Comparison of ENCODE assay signal across 21 mouse cellular contexts in genomic region chr16:33933411-33933810, GRCm38 (mm10). TPM values are rescaled to one million over a fixed set of nuclear protein-coding genes. Genes with fewer than 3 reads are reported as not detected.
DNase-seq lines count a peak whose midpoint lies in the region; ATAC-seq and TF ChIP-seq lines count a peak whose summit lies in the region.
"Had no signal": no experiment of that assay in that cellular context is flagged by ENCODE, and none has a peak within 500 bp of the region (broad histone marks: within the 10 kb centered on the region; RNA-seq: fewer than 3 reads in every experiment).

No protein-coding gene starts in this region.

- no peak for DNase-seq in heart, embryonic 10.5 days (ENCODE audit: low spot score)
- no peak for DNase-seq in heart, postnatal 36 days
- DNase-seq in lung, embryonic 14.5 days: no peak
- no peak for DNase-seq in lung, postnatal 10 days
- DNase-seq in large intestine, adult 2 months (ENCODE audit: low read depth, low spot score): peak; percentile 58
- no peak for DNase-seq in right cerebral cortex, postnatal 14 days
- DNase-seq: cerebellum, adult 8-10 months; gastrocnemius, postnatal 10 days; heart, adult 2 months; layer of hippocampus, postnatal 36 days; liver, embryonic 13.5 days; thymus, postnatal 4 days had no signal

- H3K27me3 ChIP-seq in heart, embryonic 10.5 days (ENCODE audit: insufficient read depth, poor library complexity, severe bottlenecking): 0 out of 2 replicates have a peak, but pooled peaks cover 3% of the 10 kb centered on the region
- H3K27me3 ChIP-seq in lung, embryonic 14.5 days (ENCODE audit: insufficient read depth, low read length): no peaks in the 10 kb centered on the region
- H3K27me3 ChIP-seq in stomach, embryonic 15.5 days (replicated peaks): no peaks in the 10 kb centered on the region
- no peaks in the 10 kb centered on the region for H3K27me3 ChIP-seq in intestine, embryonic 16.5 days (replicated peaks; ENCODE audit: control insufficient read depth, insufficient read depth, low read length)
- H3K27me3 ChIP-seq: liver, embryonic 13.5 days; neural tube, embryonic 15.5 days had no signal

- peak overlapping the region; percentile 69 for H3K27ac ChIP-seq in heart, embryonic 10.5 days
- peak overlapping the region; percentile 88; the same call in 1 of the 2 replicates for H3K27ac ChIP-seq in lung, embryonic 14.5 days (ENCODE audit: low read depth)
- H3K27ac ChIP-seq in stomach, embryonic 15.5 days: peak overlapping the region; percentile 77; the same call in 1 of the 2 replicates
- H3K27ac ChIP-seq in intestine, embryonic 16.5 days (ENCODE audit: low read length): no peak overlapping the region
- H3K27ac ChIP-seq: heart, adult 2 months; liver, embryonic 13.5 days; neural tube, embryonic 15.5 days had no signal

- no peak for ATAC-seq in lung, embryonic 14.5 days (ENCODE audit: insufficient read depth)
- ATAC-seq in stomach, embryonic 15.5 days (ENCODE audit: insufficient read depth, low FRiP score, low read depth): no peak
- no peak for ATAC-seq in intestine, embryonic 16.5 days
- ATAC-seq: forebrain, embryonic 13.5 days; hindbrain, embryonic 16.5 days; intestine, postnatal 0 days; midbrain, embryonic 16.5 days had no signal

- H3K36me3 ChIP-seq in heart, embryonic 10.5 days: 0 out of 2 replicates have a peak, but pooled peaks cover 8% of the 10 kb centered on the region
- H3K36me3 ChIP-seq in lung, embryonic 14.5 days (ENCODE audit: insufficient read depth): no peaks in the 10 kb centered on the region
- H3K36me3 ChIP-seq in stomach, embryonic 15.5 days: no peaks in the 10 kb centered on the region
- no peaks in the 10 kb centered on the region for H3K36me3 ChIP-seq in intestine, embryonic 16.5 days (ENCODE audit: control insufficient read depth, insufficient read depth, low read length)
- H3K36me3 ChIP-seq: kidney, embryonic 15.5 days; liver, embryonic 13.5 days; neural tube, embryonic 15.5 days had no signal

- H3K4me1 ChIP-seq in heart, embryonic 10.5 days: peaks cover 56% of the 10 kb centered on the region
- peaks cover 41% of the 10 kb centered on the region for H3K4me1 ChIP-seq in lung, embryonic 14.5 days (ENCODE audit: insufficient read depth)
- peaks cover 34% of the 10 kb centered on the region for H3K4me1 ChIP-seq in stomach, embryonic 15.5 days
- H3K4me1 ChIP-seq in intestine, embryonic 16.5 days (ENCODE audit: control insufficient read depth, insufficient read depth, low read length): peaks cover 17% of the 10 kb centered on the region

- WGBS in heart, embryonic 10.5 days: 86% methylated on average over 11 of the region's 11 CpGs
- 84% methylated on average over 11 of the region's 11 CpGs for WGBS in lung, embryonic 14.5 days
- WGBS in large intestine, adult 2 months: 35% methylated on average over 11 of the region's 11 CpGs
- 84% methylated on average over 11 of the region's 11 CpGs for WGBS in stomach, embryonic 15.5 days
- WGBS in intestine, embryonic 16.5 days: 87% methylated on average over 11 of the region's 11 CpGs

- intact Hi-C loops in heart, postnatal 36 days (cut with DNase I): no loop called here

- no peak overlapping the region for H3K9ac ChIP-seq in lung, embryonic 14.5 days
- H3K9ac ChIP-seq in stomach, embryonic 15.5 days: no peak overlapping the region
- no peak overlapping the region for H3K9ac ChIP-seq in intestine, embryonic 16.5 days (ENCODE audit: low read depth, low read length)
- H3K9ac ChIP-seq: forebrain, embryonic 13.5 days; kidney, embryonic 15.5 days; liver, embryonic 13.5 days; neural tube, embryonic 15.5 days had no signal

- TF ChIP-seq CTCF in lung, embryonic 14.5 days (IDR thresholded peaks at IDR 0.05; ENCODE audit: low read depth): no peak

- no peak overlapping the region for H3K4me3 ChIP-seq in heart, embryonic 10.5 days
- no peak overlapping the region for H3K4me3 ChIP-seq in lung, embryonic 14.5 days (ENCODE audit: low read depth, low read length)
- no peak overlapping the region for H3K4me3 ChIP-seq in stomach, embryonic 15.5 days (replicated peaks)
- no peak overlapping the region for H3K4me3 ChIP-seq in intestine, embryonic 16.5 days (ENCODE audit: low read length)
- H3K4me3 ChIP-seq: erythroblast, embryonic 14.5 days; forebrain, embryonic 13.5 days; heart, adult 2 months; kidney, embryonic 15.5 days; liver, embryonic 13.5 days; neural tube, embryonic 15.5 days had no signal

- H3K4me2 ChIP-seq in lung, embryonic 14.5 days: no peak overlapping the region
- H3K4me2 ChIP-seq in stomach, embryonic 15.5 days: no peak overlapping the region
- no peak overlapping the region for H3K4me2 ChIP-seq in intestine, embryonic 16.5 days (ENCODE audit: low read depth, low read length)
- H3K4me2 ChIP-seq: forebrain, embryonic 13.5 days; kidney, embryonic 15.5 days; liver, embryonic 13.5 days; neural tube, embryonic 15.5 days had no signal

- H3K9me3 ChIP-seq in heart, embryonic 10.5 days: no peaks in the 10 kb centered on the region
- H3K9me3 ChIP-seq in lung, embryonic 14.5 days (ENCODE audit: low read depth, low read length): no peaks in the 10 kb centered on the region
- H3K9me3 ChIP-seq in stomach, embryonic 15.5 days: no peaks in the 10 kb centered on the region
- H3K9me3 ChIP-seq in intestine, embryonic 16.5 days (ENCODE audit: control insufficient read depth, low read length): no peaks in the 10 kb centered on the region
- H3K9me3 ChIP-seq: forebrain, embryonic 13.5 days; kidney, embryonic 15.5 days; liver, embryonic 13.5 days; neural tube, embryonic 15.5 days had no signal

RNA-seq across cellular contexts. Expression of gene Umps, which starts 33.4 kb away (rescaled TPM):
- 52.2 and 76.3 TPM in 2 replicates for polyA plus RNA-seq in heart, embryonic 10.5 days (2016; fragmentation: Nextera tagmentation; extraction: Ambion mirVana)
- 1 to 10 TPM; 7.9 to 8.6 TPM for total RNA-seq in heart, postnatal 36 days (2021)
- 69.9 and 71.1 TPM in 2 replicates for polyA plus RNA-seq in lung, embryonic 14.5 days (2014; fragmentation: Nextera tagmentation; extraction: Ambion mirVana)
- 6.9 and 7.9 TPM in 2 replicates for polyA plus RNA-seq in large intestine, adult 2 months (2012; rRNA removed)
- polyA plus RNA-seq in stomach, embryonic 15.5 days (2015; fragmentation: Nextera tagmentation; extraction: Ambion mirVana): 56.3 and 61.1 TPM in 2 replicates
- 40.0 and 49.4 TPM in 2 replicates for polyA plus RNA-seq in intestine, embryonic 16.5 days (2015; fragmentation: Nextera tagmentation; extraction: Ambion mirVana)
